Mouse (Mus musculus): ENCODE measurements around the gene Rcsd1. TPM values are rescaled to one million over a fixed set of nuclear protein-coding genes. Genes with fewer than 3 reads are reported as not detected.

Gene Rcsd1
- polyA plus RNA-seq, 1 experiment from 2014 or later: 8.4 TPM

DNA sequence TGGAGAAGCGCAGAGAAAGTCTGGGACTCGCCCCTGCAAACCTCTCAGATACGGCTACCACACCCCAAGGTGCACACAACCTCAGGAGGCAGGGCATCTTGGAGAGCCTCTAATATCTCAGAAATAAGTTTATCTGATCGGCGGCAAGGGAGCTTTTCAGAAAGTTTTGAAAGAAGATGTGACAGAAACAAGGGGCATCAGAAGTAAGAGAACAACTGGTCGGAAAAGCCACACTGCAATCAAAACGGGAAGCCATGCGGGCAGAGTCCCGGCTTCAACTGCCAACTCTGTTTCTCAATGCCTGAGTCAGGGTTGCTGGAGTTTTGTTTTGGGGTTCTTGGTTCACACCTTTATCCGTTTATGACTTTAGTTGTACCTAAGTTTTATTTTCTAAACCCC is 2.3 kb downstream of the Rcsd1 start:
- no peak for DNase-seq (ENCODE audit: low spot score)
- Histone ChIP-seq H3K4me1 (replicated peaks; ENCODE audit: control insufficient read depth, insufficient read depth, low read length) (no peaks in the 10 kb centered on the region; the same call in 1 of the 2 replicates), H3K27ac (no peak overlapping the region), H3K9ac (peak overlapping the region; percentile 58; the same call in 1 of the 2 replicates), H3K4me3 (replicated peaks; ENCODE audit: low read length) (peak overlapping the region; percentile 57), H3K36me3 (replicated peaks; ENCODE audit: control insufficient read depth, insufficient read depth) (no peaks in the 10 kb centered on the region), H3K4me2 (replicated peaks) (peak overlapping the region; percentile 100), H3K27me3 (ENCODE audit: control insufficient read depth, insufficient read depth, low read length) (peaks cover 34% of the 10 kb centered on the region), H3K9me3 (ENCODE audit: control insufficient read depth, low read length) (no peaks in the 10 kb centered on the region)
- ATAC-seq (ENCODE audit: low FRiP score): no peak
- WGBS: 26% methylated on average over 10 of the region's 10 CpGs

DNA sequence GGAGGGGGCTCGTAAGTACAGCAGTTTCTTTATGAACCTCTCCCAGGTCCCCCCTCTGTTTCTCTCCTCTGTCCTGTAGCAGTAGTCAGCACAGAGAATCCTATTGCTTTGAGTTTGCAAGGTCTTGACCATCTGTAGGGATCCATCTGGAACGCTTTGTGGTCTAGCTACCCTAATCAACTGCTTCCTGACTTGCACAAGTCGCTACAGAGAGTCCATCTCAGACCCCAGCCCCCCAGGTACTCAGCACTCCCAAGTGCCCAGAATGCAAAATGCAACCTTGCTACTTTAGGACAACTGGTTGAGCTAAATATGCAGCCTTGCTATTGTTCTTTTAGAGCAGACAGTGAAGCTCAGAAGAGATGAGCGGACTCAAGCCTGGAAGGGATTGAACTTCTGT is 3.1 kb downstream of the Rcsd1 start:
- Histone ChIP-seq H3K4me3 (replicated peaks; ENCODE audit: low read length) (peak overlapping the region; percentile 57; the same call in 1 of the 2 replicates), H3K4me1 (replicated peaks; ENCODE audit: control insufficient read depth, insufficient read depth, low read length) (no peaks in the 10 kb centered on the region; the same call in 1 of the 2 replicates), H3K36me3 (replicated peaks; ENCODE audit: control insufficient read depth, insufficient read depth) (no peaks in the 10 kb centered on the region), H3K27me3 (ENCODE audit: control insufficient read depth, insufficient read depth, low read length) (peaks cover 36% of the 10 kb centered on the region), H3K9me3 (ENCODE audit: control insufficient read depth, low read length) (no peaks in the 10 kb centered on the region), H3K4me2 (replicated peaks) (peak overlapping the region; percentile 100), H3K9ac (no peak overlapping the region), H3K27ac (no peak overlapping the region)
- WGBS: 77% methylated on average over 4 of the region's 4 CpGs
- DNase-seq (ENCODE audit: low spot score): no peak
- no peak for ATAC-seq (ENCODE audit: low FRiP score)

DNA sequence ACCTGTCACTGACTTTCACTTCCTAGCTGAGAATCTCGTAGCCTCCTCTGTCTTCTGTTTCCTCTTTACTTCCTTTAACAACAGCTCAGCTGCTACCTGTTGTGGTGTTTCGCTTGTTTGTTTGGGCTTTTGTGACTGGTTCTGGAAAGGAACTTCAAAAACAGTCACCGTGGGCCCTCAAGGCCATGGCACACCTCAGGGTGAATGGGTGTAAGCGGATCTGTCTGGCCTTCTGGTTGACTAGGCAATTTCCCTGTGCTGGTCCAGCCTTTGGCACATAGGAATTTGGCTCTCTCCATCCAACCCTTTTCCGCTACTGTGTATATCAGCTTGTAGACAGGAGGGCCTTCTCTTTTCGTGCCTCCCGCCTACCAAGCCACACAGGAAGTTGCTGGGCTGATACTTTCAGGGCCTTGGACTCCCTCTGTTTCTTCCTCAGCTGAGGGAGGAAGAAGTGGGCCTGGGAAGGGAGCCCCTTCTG is 3.6 kb downstream of the Rcsd1 start:
- 86% methylated on average over 7 of the region's 7 CpGs for WGBS
- ATAC-seq (ENCODE audit: low FRiP score): no peak
- peaks cover 36% of the 10 kb centered on the region for H3K27me3 ChIP-seq (ENCODE audit: control insufficient read depth, insufficient read depth, low read length)
- no peaks in the 10 kb centered on the region for H3K9me3 ChIP-seq (ENCODE audit: control insufficient read depth, low read length)
- H3K4me3 ChIP-seq (replicated peaks; ENCODE audit: low read length): no peak overlapping the region
- H3K36me3 ChIP-seq (replicated peaks; ENCODE audit: control insufficient read depth, insufficient read depth): no peaks in the 10 kb centered on the region
- H3K9ac ChIP-seq: no peak overlapping the region
- no peak overlapping the region for H3K27ac ChIP-seq
- H3K4me1 ChIP-seq (replicated peaks; ENCODE audit: control insufficient read depth, insufficient read depth, low read length): no peaks in the 10 kb centered on the region; the same call in 1 of the 2 replicates
- no peak for DNase-seq (ENCODE audit: low spot score)
- peak overlapping the region; percentile 6; the same call in 1 of the 2 replicates for H3K4me2 ChIP-seq (replicated peaks)

DNA sequence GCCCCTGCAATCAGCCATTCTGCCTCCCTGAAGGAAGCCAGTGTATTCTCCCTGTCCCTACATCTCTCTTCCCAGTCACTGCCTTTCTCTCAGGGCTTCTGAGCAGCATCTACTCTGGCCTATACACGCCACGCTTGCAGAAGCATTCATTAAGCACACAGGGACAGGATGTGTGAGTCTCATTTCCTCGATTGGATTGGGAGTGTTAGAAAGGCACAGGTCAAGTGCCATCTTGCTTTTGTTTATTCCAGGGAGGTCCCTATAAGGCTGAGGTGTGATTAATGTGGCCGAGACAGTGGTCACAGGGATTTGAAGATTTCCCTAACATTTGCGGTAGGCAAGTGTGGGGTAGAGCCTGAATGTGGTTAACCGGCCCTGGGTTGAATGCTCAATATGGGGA is 4.2 kb downstream of the Rcsd1 start:
- DNase-seq (ENCODE audit: low spot score): no peak
- Histone ChIP-seq H3K27ac (no peak overlapping the region), H3K4me2 (replicated peaks) (no peak overlapping the region), H3K9me3 (ENCODE audit: control insufficient read depth, low read length) (no peaks in the 10 kb centered on the region), H3K4me3 (replicated peaks; ENCODE audit: low read length) (no peak overlapping the region), H3K36me3 (replicated peaks; ENCODE audit: control insufficient read depth, insufficient read depth) (no peaks in the 10 kb centered on the region), H3K4me1 (replicated peaks; ENCODE audit: control insufficient read depth, insufficient read depth, low read length) (no peaks in the 10 kb centered on the region; the same call in 1 of the 2 replicates), H3K9ac (no peak overlapping the region), H3K27me3 (ENCODE audit: control insufficient read depth, insufficient read depth, low read length) (peaks cover 36% of the 10 kb centered on the region)
- ATAC-seq (ENCODE audit: low FRiP score): no peak
- 79% methylated on average over 6 of the region's 6 CpGs for WGBS

DNA sequence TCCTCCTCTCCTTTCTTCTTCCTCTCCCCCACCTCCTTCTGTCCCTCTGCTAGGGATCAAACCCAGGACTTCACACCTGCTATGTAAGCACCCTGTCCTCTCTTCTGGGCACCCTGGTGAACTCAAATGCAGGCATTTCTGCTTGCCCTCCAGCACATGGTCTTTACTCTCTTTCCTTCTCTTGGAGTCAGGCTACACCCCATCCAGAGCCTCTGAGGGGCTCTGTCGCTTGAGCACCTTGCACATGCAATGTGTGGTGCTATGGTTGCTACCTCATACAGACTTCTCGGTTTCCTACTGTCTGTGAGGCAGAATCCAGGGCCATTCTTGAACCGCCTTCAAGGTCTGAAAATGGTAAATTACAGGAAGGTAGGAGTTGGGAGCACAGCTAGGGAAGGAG is 4.7 kb downstream of the Rcsd1 start:
- ATAC-seq (ENCODE audit: low FRiP score) (no peak), DNase-seq (ENCODE audit: low spot score) (no peak)
- no peak overlapping the region for H3K9ac ChIP-seq
- no peaks in the 10 kb centered on the region for H3K36me3 ChIP-seq (replicated peaks; ENCODE audit: control insufficient read depth, insufficient read depth)
- no peak overlapping the region for H3K4me3 ChIP-seq (replicated peaks; ENCODE audit: low read length)
- H3K27ac ChIP-seq: no peak overlapping the region
- H3K4me1 ChIP-seq (replicated peaks; ENCODE audit: control insufficient read depth, insufficient read depth, low read length): no peaks in the 10 kb centered on the region; the same call in 1 of the 2 replicates
- H3K9me3 ChIP-seq (ENCODE audit: control insufficient read depth, low read length): no peaks in the 10 kb centered on the region
- peaks cover 36% of the 10 kb centered on the region for H3K27me3 ChIP-seq (ENCODE audit: control insufficient read depth, insufficient read depth, low read length)
- no peak overlapping the region for H3K4me2 ChIP-seq (replicated peaks)
- 89% methylated on average over 3 of the region's 3 CpGs for WGBS

DNA sequence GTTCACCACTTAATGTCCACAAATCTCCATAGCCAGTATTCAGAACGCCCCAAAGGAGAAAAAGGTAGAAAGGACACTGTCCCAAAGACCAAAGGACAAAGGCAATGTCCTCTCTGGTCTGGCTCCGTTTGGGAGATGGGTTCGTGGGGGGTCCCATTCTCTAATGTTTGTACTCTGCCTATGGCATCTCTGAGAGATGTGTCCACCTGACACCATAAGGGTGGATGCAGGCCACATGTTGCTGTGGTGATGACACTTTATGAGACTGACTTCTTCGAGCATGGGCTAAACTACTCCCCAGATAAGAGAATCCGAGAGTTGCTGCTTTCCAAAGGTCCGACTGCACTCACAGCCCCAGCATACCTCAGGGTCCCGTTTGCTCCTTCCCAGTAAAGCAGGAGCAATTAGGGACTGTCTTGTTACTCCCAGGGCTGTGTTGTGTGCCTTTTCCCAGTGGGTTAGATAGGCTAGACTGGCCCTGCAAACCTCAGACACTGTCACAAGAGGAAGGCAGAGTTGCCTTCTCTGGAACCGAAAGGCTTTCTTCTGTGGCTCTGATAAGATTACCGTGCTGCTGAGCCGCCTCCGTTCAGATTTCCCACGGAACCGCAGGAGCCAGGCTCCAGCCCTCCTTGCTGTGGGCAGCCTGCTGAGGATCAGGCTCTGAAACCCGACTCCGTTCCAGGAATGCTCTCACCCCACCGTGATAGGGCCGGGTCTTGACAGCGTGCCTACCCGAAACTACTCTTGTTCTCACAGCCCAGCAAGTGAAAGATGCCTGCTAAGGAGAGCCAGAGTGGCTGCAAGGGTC is 7.1 kb downstream of the Rcsd1 start:
- DNase-seq (ENCODE audit: low spot score) (no peak), ATAC-seq (ENCODE audit: low FRiP score) (0 out of 2 replicates have a peak, but pooled peaks have one; percentile 37)
- H3K36me3 ChIP-seq (replicated peaks; ENCODE audit: control insufficient read depth, insufficient read depth): no peaks in the 10 kb centered on the region
- peak overlapping the region; percentile 33 for H3K4me2 ChIP-seq (replicated peaks)
- no peaks in the 10 kb centered on the region; the same call in 1 of the 2 replicates for H3K4me1 ChIP-seq (replicated peaks; ENCODE audit: control insufficient read depth, insufficient read depth, low read length)
- no peak overlapping the region for H3K4me3 ChIP-seq (replicated peaks; ENCODE audit: low read length)
- WGBS: 17% methylated on average over 19 of the region's 19 CpGs
- peaks cover 20% of the 10 kb centered on the region for H3K27me3 ChIP-seq (ENCODE audit: control insufficient read depth, insufficient read depth, low read length)
- H3K9me3 ChIP-seq (ENCODE audit: control insufficient read depth, low read length): no peaks in the 10 kb centered on the region
- H3K9ac ChIP-seq: peak overlapping the region; percentile 16; the same call in 1 of the 2 replicates
- no peak overlapping the region for H3K27ac ChIP-seq

DNA sequence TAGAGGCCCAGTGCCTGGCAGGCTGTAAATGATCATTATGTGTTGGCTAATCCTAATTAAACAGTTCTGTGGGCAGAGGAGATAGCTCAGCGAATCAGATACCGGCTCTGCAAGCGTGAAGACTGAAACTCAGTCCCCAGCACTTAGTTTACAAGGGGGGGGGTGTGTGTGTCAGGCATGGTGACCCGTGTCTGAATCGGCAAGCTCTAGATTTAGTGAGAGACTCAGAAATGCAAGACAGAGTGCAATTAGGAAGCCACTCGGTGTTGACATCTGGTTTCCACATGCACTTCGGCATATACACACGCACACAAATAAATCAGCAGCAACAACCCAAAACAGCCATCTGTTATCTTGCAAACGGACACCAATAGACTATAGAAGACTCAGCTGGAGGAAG is 8.0 kb downstream of the Rcsd1 start:
- ATAC-seq (ENCODE audit: low FRiP score): no peak
- H3K27ac ChIP-seq: no peak overlapping the region
- 74% methylated on average over 9 of the region's 9 CpGs for WGBS
- H3K9me3 ChIP-seq (ENCODE audit: control insufficient read depth, low read length): no peaks in the 10 kb centered on the region
- no peak overlapping the region for H3K4me2 ChIP-seq (replicated peaks)
- H3K27me3 ChIP-seq (ENCODE audit: control insufficient read depth, insufficient read depth, low read length): peaks cover 12% of the 10 kb centered on the region
- H3K4me3 ChIP-seq (replicated peaks; ENCODE audit: low read length): no peak overlapping the region
- no peak overlapping the region for H3K9ac ChIP-seq
- no peaks in the 10 kb centered on the region; the same call in 1 of the 2 replicates for H3K4me1 ChIP-seq (replicated peaks; ENCODE audit: control insufficient read depth, insufficient read depth, low read length)
- no peak for DNase-seq (ENCODE audit: low spot score)
- H3K36me3 ChIP-seq (replicated peaks; ENCODE audit: control insufficient read depth, insufficient read depth): no peaks in the 10 kb centered on the region

DNA sequence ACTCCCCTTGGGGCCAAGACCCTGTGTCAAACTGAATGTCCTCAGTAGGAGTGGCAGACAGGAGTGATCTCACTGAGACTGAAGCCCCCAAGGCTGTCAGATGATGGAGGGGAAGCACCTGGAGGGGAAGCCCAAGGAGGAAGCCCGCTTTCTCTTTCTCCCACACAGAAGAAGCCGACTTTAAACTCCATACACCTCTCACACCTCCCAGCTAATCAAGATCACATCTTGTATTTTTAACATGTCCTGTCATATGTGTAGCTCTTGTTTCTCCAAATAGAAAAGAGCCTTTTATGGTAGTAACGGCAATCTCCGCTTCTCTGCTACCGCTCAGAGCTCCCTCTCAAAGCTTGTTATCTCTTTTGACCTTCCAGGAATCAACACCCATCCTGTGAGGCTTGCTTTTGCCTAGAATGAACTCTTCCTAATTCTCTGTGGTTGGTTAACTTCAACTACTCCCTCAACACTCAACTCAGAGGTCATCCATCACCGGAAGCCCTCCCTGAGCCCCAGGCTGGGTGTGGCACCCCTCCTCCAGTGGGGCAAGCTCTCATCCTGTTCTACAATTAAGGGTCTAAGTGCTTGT is 8.5 kb downstream of the Rcsd1 start:
- WGBS: 84% methylated on average over 6 of the region's 6 CpGs
- Histone ChIP-seq H3K4me2 (replicated peaks) (no peak overlapping the region), H3K27ac (no peak overlapping the region), H3K9ac (no peak overlapping the region), H3K27me3 (ENCODE audit: control insufficient read depth, insufficient read depth, low read length) (peaks cover 7% of the 10 kb centered on the region; the same call in 1 of the 2 replicates), H3K9me3 (ENCODE audit: control insufficient read depth, low read length) (no peaks in the 10 kb centered on the region), H3K4me1 (replicated peaks; ENCODE audit: control insufficient read depth, insufficient read depth, low read length) (no peaks in the 10 kb centered on the region; the same call in 1 of the 2 replicates), H3K36me3 (replicated peaks; ENCODE audit: control insufficient read depth, insufficient read depth) (no peaks in the 10 kb centered on the region), H3K4me3 (replicated peaks; ENCODE audit: low read length) (no peak overlapping the region)
- no peak for ATAC-seq (ENCODE audit: low FRiP score)
- DNase-seq (ENCODE audit: low spot score): no peak

DNA sequence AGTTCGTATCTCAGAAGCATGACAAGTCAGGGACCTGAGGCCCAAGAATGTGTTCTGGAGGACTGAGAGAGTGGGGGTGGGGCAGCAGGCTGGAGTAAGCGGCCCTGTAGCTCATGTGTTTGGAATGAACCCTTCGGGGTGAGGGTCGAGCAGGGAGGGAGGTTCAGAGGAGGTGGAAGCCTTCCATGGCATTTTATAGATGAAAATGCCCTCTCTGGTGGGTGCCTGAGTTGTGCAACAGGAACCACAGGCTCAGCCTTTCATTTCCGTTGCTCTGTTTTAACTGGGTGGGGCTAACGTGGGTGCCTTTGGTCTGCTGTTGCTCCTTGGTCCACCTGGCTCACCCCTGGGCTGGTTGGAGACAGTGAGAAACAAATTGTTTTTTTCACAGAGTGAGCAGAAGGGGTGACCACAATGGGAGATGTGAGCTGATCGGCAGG is 9.2 kb downstream of the Rcsd1 start:
- no peaks in the 10 kb centered on the region for H3K9me3 ChIP-seq (ENCODE audit: control insufficient read depth, low read length)
- no peaks in the 10 kb centered on the region; the same call in 1 of the 2 replicates for H3K4me1 ChIP-seq (replicated peaks; ENCODE audit: control insufficient read depth, insufficient read depth, low read length)
- DNase-seq (ENCODE audit: low spot score) (no peak), ATAC-seq (ENCODE audit: low FRiP score) (no peak)
- no peaks in the 10 kb centered on the region for H3K36me3 ChIP-seq (replicated peaks; ENCODE audit: control insufficient read depth, insufficient read depth)
- no peak overlapping the region for H3K9ac ChIP-seq
- no peak overlapping the region for H3K27ac ChIP-seq
- H3K4me2 ChIP-seq (replicated peaks): no peak overlapping the region
- no peak overlapping the region for H3K4me3 ChIP-seq (replicated peaks; ENCODE audit: low read length)
- 66% methylated on average over 7 of the region's 7 CpGs for WGBS
- H3K27me3 ChIP-seq (ENCODE audit: control insufficient read depth, insufficient read depth, low read length): peaks cover 3% of the 10 kb centered on the region; the same call in 1 of the 2 replicates

Data from hindbrain, embryonic 14.5 days (tissue).